Mouse (Mus musculus) stomach, embryonic 16.5 days (tissue): ENCODE measurements at regions not wholly inside any gene's neighbourhood (a gene's known extent, or its start where the extent isn't known, plus 50 kb on each side); places are given as distances from the start of the nearest gene placed in this dataset.

Experiments
- ATAC-seq: fragments of 200-750 bp; cut with Nextera tagmentation; 2 replicates; pipeline ENCODE4 v1.8.0; 2017; ENCODE audit warnings: moderate number of reproducible peaks, moderate TSS enrichment; ENCODE audit not compliant: insufficient read depth, low FRiP score
- H3K27ac ChIP-seq: fragments of 300-500 bp; sonication (generic); 2 replicates; pipeline ENCODE4 v1.5.1; 2014; ENCODE audit warnings: low read length
- H3K27me3 ChIP-seq: fragments of 300-500 bp; sonication (generic); 2 replicates; pipeline ENCODE4 v1.6.1; 2014; ENCODE audit warnings: low read length, control low read depth, mixed read lengths; ENCODE audit not compliant: control insufficient read depth, insufficient read depth
- H3K36me3 ChIP-seq: fragments of 300-500 bp; sonication (generic); 2 replicates; pipeline ENCODE4 v1.6.1; 2014; ENCODE audit warnings: low read length; ENCODE audit not compliant: control insufficient read depth, insufficient read depth
- H3K4me1 ChIP-seq: fragments of 300-500 bp; sonication (generic); 2 replicates; pipeline ENCODE4 v1.6.1; 2014; ENCODE audit warnings: low read length, control low read depth, mixed read lengths; ENCODE audit not compliant: control insufficient read depth, insufficient read depth
- H3K4me2 ChIP-seq: fragments of 300-500 bp; sonication (generic); 2 replicates; pipeline ENCODE4 v1.6.1; 2014; ENCODE audit warnings: low read depth, low read length, mixed read lengths
- H3K4me3 ChIP-seq: fragments of 300-500 bp; sonication (generic); replicated peaks from 2 replicates; pipeline ENCODE4 v1.5.1; 2014; ENCODE audit warnings: mild to moderate bottlenecking, low read length
- H3K9ac ChIP-seq: fragments of 300-500 bp; sonication (generic); 2 replicates; pipeline ENCODE4 v1.6.1; 2014; ENCODE audit warnings: low read length
- H3K9me3 ChIP-seq: fragments of 300-500 bp; sonication (generic); replicated peaks from 2 replicates; pipeline ENCODE4 v1.6.1; 2016; ENCODE audit warnings: low read length, control low read depth; ENCODE audit not compliant: control insufficient read depth
- WGBS: fragments of 180-500 bp; shearing (Covaris S2); extraction: QIAGEN DNeasy Blood & Tissue Kit; methylation state at CpG from one replicate; pipeline ENCODE4 v1.1.7; 2014; 5-methylcytosine and 5-hydroxymethylcytosine counted together

DNA sequence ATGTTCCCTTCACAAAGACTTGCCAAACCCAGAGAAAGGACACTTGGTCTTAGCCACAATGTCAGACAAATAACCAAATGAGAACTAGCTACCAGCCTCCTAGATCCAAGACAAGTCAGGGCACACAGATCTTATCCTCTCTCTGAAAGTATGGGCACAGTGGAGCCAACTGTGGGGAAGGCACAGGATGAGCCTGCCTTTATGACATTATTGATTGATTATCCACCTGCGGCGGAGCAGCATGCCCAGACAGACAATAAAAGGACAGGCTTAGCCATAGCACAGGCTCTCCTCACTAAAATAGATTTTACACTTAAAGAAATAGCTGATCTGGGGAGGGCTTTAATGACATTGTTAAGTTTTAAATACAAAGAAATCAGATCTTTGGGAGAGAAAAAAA lies 117.9 kb downstream of the Maf start:
- no peaks in the 10 kb centered on the region for H3K36me3 ChIP-seq
- H3K9ac ChIP-seq = no peak overlapping the region
- no peaks in the 10 kb centered on the region for H3K9me3 ChIP-seq
- H3K27me3 ChIP-seq = no peaks in the 10 kb centered on the region
- no peak overlapping the region for H3K4me3 ChIP-seq
- no peaks in the 10 kb centered on the region; the same call in 1 of the 2 replicates for H3K4me1 ChIP-seq
- H3K27ac ChIP-seq = no peak overlapping the region
- WGBS = 67% methylated on average over 2 of the region's 2 CpGs
- no peak overlapping the region for H3K4me2 ChIP-seq
- no peak for ATAC-seq

DNA sequence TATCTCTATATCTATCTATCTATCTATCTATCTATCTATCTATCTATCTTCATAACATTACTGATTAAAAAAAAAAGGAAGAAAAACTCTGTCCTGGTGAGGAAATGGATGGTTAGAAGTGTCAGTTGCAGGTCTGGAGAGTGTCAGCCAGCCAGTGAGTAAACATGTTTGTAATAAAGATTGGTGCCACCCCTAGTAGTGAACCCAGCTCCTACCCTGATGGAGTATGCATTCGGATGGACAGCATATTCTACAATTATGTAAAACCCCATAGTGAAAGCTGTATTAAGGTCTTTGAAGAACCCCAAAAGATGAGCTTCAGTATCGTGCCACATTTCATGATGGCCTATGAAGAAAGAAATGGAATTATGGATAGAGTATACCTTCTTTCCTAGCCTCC lies 118.5 kb downstream of the Maf start:
- 91% methylated on average over 2 of the region's 2 CpGs for WGBS
- Histone ChIP-seq H3K4me1 (no peaks in the 10 kb centered on the region; the same call in 1 of the 2 replicates), H3K4me3 (no peak overlapping the region), H3K36me3 (no peaks in the 10 kb centered on the region), H3K27me3 (no peaks in the 10 kb centered on the region), H3K4me2 (no peak overlapping the region), H3K9me3 (no peaks in the 10 kb centered on the region), H3K27ac (no peak overlapping the region), H3K9ac (no peak overlapping the region)
- no peak for ATAC-seq

DNA sequence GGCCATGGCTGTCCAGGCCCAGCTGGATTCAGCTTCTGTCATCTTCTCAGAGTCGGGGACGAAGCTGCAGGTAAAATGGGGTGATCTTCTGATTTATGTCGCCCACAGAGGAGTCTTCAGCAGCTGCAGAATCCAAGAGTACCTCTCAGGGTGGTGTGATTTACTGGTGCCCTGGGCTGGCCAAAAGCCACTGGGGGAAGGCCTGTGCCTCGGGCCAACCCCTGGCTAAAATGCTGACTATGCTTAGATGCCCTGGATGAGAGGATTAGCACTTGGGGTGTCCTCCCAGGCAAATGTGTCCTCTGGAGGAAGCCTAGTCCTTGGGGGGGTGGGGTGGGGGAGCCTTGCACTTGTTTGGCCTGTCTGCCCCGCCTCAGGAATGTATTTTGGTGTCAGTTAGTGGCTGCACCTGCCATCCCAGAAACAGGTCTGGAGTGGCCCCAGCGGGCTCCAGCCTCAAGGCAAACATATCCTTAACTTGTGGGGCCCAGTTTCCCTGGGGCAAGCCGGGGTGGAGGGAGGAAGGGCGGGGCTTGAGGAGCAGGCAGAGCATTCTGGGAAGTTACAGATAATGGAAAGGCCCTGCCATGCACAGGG lies 123.2 kb downstream of the Maf start:
- ATAC-seq = no peak
- Histone ChIP-seq H3K4me1 (no peaks in the 10 kb centered on the region; the same call in 1 of the 2 replicates), H3K9ac (no peak overlapping the region), H3K27ac (no peak overlapping the region), H3K9me3 (no peaks in the 10 kb centered on the region), H3K36me3 (no peaks in the 10 kb centered on the region), H3K4me3 (no peak overlapping the region), H3K27me3 (no peaks in the 10 kb centered on the region), H3K4me2 (no peak overlapping the region)
- 72% methylated on average over 8 of the region's 8 CpGs for WGBS

DNA sequence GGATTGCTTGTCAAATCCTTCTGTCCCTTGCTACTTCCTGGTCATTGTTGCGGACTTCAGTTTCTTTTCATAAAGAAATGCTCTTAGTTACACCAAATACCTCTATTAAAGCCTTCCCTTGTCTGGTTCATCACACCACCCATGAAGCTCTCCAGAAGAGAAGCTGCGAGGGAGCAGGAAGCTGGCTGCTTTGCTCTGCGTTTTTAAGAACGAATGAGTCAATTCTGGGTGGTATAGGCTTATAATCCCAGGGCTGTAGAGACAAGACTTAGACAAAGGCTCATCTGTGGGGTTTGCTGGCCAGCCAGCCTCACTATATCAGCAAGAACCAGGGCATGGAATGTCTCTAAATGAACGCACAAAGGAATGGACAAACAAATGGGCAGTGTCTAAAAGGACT lies 124.4 kb downstream of the Maf start:
- Histone ChIP-seq H3K9me3 (no peaks in the 10 kb centered on the region), H3K36me3 (no peaks in the 10 kb centered on the region), H3K4me1 (no peaks in the 10 kb centered on the region; the same call in 1 of the 2 replicates), H3K4me2 (no peak overlapping the region), H3K4me3 (no peak overlapping the region), H3K9ac (no peak overlapping the region), H3K27me3 (no peaks in the 10 kb centered on the region), H3K27ac (no peak overlapping the region)
- WGBS = 78% methylated on average over 5 of the region's 5 CpGs
- ATAC-seq = no peak

DNA sequence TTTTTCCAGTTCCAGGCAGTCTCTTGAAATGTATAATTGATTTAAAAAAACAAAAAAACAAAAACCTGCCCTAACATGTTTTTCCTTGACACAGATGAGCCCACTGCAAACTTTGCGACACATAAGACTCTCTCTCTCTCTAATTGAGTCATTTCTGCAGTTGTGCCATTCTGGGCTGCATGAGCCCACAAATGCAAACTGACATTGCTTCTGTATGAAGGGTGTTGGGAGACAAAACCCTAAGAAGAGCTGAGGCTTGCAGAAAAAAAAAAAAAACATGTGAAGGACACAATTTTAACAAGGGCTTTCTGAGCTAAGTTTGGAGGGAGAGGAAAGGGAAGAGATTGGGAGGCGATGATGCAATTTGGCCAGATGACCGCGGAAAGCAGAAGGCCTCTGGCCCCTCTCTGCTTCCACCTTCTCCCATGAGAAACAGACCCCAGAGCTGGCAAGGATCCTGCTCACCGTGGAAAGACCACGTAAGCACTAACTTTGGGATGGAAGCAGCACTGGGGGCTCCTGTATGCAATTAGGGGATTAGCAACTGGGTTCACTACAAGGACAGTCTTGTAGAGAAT lies 125.6 kb downstream of the Maf start:
- Histone ChIP-seq H3K4me3 (no peak overlapping the region), H3K27me3 (no peaks in the 10 kb centered on the region), H3K4me2 (no peak overlapping the region), H3K4me1 (no peaks in the 10 kb centered on the region; the same call in 1 of the 2 replicates), H3K27ac (no peak overlapping the region), H3K9me3 (no peaks in the 10 kb centered on the region), H3K9ac (no peak overlapping the region), H3K36me3 (no peaks in the 10 kb centered on the region)
- WGBS = 70% methylated on average over 6 of the region's 6 CpGs
- no peak for ATAC-seq

DNA sequence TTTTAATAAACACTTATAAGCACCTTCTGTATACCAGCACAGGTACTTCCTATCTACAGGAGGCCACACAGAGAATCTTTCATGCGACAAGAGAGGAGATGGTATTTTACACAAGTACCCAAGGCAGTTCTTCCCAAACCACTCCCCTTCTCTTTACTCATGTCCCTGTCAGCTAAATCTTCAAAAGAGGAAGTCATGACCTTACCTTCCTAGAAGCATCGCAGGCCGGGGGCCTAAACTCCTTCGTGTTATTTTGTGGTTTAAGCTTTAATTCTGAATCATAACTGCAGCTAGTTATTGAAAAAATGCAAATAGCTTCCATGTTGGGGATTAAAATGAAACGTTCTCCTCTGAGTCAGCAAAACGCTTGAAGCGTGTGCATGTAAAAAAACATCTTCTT lies 139.2 kb downstream of the Maf start:
- H3K4me1 ChIP-seq = no peaks in the 10 kb centered on the region
- no peak overlapping the region for H3K4me2 ChIP-seq
- H3K9me3 ChIP-seq = no peaks in the 10 kb centered on the region
- no peak for ATAC-seq
- no peak overlapping the region for H3K4me3 ChIP-seq
- H3K36me3 ChIP-seq = no peaks in the 10 kb centered on the region
- no peak overlapping the region for H3K27ac ChIP-seq
- H3K27me3 ChIP-seq = no peaks in the 10 kb centered on the region
- H3K9ac ChIP-seq = no peak overlapping the region
- WGBS = 61% methylated on average over 7 of the region's 7 CpGs

DNA sequence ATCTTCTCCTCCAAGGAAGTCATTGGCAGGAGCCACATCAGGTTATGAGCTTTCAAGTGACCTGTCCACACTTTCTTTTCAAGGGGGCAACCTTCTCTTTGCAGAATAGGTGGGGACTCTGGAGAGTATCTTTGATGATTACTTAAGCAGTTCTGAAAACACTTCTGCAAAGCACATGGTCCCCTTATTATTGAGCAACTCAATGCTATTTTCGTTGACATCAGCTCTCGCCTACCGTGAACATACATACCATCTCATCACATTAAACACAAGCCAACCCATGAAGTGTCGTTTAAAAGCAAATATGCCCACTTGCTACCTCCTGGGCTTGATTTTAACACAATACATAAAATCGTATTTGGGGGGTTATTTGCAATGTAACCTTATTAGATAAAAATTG lies 141.8 kb downstream of the Maf start:
- Histone ChIP-seq H3K4me1 (no peaks in the 10 kb centered on the region), H3K9me3 (no peaks in the 10 kb centered on the region), H3K27me3 (no peaks in the 10 kb centered on the region), H3K4me3 (no peak overlapping the region), H3K4me2 (no peak overlapping the region), H3K9ac (no peak overlapping the region), H3K27ac (no peak overlapping the region), H3K36me3 (no peaks in the 10 kb centered on the region)
- ATAC-seq = no peak
- WGBS = 82% methylated on average over 5 of the region's 5 CpGs

DNA sequence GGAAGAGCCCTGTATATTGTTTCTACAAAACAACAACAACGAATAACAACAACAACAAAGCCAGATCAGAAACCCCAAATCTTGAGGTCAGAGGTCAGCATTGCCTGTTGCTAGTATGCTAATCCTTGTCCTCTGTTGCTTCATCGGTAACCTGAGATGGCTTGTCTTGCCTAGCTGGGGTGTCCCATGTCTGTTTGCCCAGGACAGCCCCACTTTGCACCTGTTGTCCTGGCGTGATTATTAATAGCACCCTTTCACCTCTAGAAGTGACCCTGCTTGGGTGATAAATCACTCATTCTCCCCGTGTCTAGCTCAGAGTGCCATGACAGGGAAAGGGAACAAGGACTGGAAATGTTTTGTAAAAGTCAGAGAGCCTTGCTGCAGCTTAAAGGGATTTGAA lies 145.2 kb downstream of the Maf start:
- no peak overlapping the region for H3K27ac ChIP-seq

DNA sequence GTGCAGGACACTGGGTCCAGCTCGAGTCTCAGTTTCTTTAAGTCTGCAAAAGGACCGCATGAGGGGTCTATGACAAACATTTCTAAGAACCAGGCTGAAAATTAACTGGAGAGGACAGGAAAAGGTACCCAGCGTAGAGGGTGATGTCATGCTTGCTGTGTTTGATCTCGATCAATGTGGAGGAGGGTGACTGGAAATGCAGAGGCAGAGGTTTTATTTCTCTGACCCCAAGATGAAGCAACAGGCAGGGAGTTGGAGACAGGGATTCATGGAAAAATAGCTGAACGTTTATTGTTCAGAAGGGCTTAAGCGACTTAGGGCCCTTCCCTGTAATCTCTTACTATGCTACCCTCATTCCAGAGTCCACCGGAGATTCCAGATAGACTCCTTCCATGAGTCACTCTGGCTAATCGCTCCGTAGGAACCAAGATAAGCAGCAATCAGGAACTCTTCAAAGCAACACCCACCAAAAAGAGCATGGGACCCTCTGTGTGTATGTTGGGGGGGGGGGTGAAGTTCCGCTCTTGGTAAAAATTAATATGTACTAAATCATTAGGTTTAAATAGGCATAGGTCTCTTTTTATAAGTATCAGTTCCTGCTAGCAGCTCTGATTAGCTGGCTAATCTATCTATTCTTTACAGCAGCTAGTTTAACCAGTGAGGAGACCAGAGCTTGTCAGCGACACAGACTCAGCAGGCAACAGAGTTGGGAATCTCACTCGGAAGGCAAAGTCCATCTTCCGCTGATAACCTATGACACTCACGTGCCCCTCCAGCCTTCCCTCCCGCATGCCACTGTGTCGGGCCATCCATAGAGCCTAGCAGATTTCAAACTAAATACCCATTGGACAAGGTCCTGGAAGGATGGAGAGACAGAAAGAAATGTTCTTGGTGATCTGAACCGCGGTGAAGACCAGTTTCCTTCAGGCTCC lies 146.3 kb downstream of the Maf start:
- Histone ChIP-seq H3K9ac (no peak overlapping the region), H3K4me1 (no peaks in the 10 kb centered on the region), H3K4me3 (no peak overlapping the region), H3K4me2 (no peak overlapping the region), H3K27ac (no peak overlapping the region), H3K9me3 (no peaks in the 10 kb centered on the region), H3K27me3 (no peaks in the 10 kb centered on the region), H3K36me3 (no peaks in the 10 kb centered on the region)
- ATAC-seq = peak; percentile 66; the same call in 1 of the 2 replicates
- 42% methylated on average over 18 of the region's 18 CpGs for WGBS

More for the DNA sequence above, 145.2 kb downstream of the Maf start:
- 22% methylated on average over 4 of the region's 4 CpGs for WGBS
- Histone ChIP-seq H3K4me1 (no peaks in the 10 kb centered on the region), H3K27me3 (no peaks in the 10 kb centered on the region), H3K9me3 (no peaks in the 10 kb centered on the region), H3K4me3 (no peak overlapping the region), H3K9ac (no peak overlapping the region), H3K4me2 (no peak overlapping the region), H3K36me3 (no peaks in the 10 kb centered on the region)
- ATAC-seq = no peak
